Mouse (Mus musculus): ENCODE results near the gene Tnfrsf21. TPM values are rescaled to one million over a fixed set of nuclear protein-coding genes. Genes with fewer than 3 reads are reported as not detected.

Gene Tnfrsf21
- polyA plus RNA-seq, 1 experiment from 2014 or later: 83.0 TPM

Other genes with a start within 250 kb of the Tnfrsf21 start
- 6.8 and 7.1 TPM in 2 replicates for gene Cd2ap, start 139.9 kb upstream of the Tnfrsf21 start, polyA plus RNA-seq (2015; fragmentation: Nextera tagmentation; extraction: Ambion mirVana)

Measured in hindbrain, embryonic 16.5 days (tissue).